Mouse (Mus musculus) MEL (cell line): ENCODE data around the gene Ephb2. TPM values are rescaled to one million over a fixed set of nuclear protein-coding genes. Genes with fewer than 3 reads are reported as not detected.

Experiments used
- DNase-seq: peaks from one replicate; pipeline ENCODE4 v3.0.0; 2011; ENCODE audit warnings: low read depth, low spot score
- H3K27ac ChIP-seq: 2 replicates; pipeline ENCODE4 v1.5.1; 2012; ENCODE audit warnings: low read depth, mild to moderate bottlenecking, control low read depth, low read length, moderate library complexity; ENCODE audit not compliant: control insufficient read depth
- H3K27me3 ChIP-seq, 2 experiments: fragments of 150-350 bp in 1 of 2; sonication (generic) in 1 of 2; 2 replicates each; pipeline ENCODE4 v1.6.1; 2012; ENCODE audit warnings: low read length in 2 of 2, mild to moderate bottlenecking in 2 of 2, improper control_type of control experiment in 1 of 2, moderate library complexity in 1 of 2; ENCODE audit not compliant: insufficient read depth in 2 of 2, control insufficient read depth in 1 of 2
- H3K36me3 ChIP-seq, 2 experiments: 2 replicates each; pipeline ENCODE4 v1.6.1; 2012 to 2014; ENCODE audit warnings: low read length in 2 of 2, improper control_type of control experiment in 1 of 2, inconsistent platforms in 1 of 2, mild to moderate bottlenecking in 1 of 2; ENCODE audit not compliant: insufficient read depth in 2 of 2, control insufficient read depth in 1 of 2
- H3K4me1 ChIP-seq, 2 experiments: fragments of 150-350 bp in 1 of 2; sonication (generic) in 1 of 2; 2 replicates each; pipeline ENCODE4 v1.6.1; 2012; ENCODE audit warnings: low read length in 2 of 2, improper control_type of control experiment in 1 of 2, mild to moderate bottlenecking in 1 of 2; ENCODE audit not compliant: insufficient read depth in 2 of 2, control insufficient read depth in 1 of 2
- H3K4me3 ChIP-seq, 2 experiments: fragments of 150-350 bp in 1 of 2; sonication (generic) in 1 of 2; 2 replicates each; pipeline ENCODE4 v1.5.1; 2012; ENCODE audit warnings: low read depth in 2 of 2, low read length in 2 of 2, mild to moderate bottlenecking in 2 of 2, moderate library complexity in 2 of 2, control low read depth in 1 of 2, improper control_type of control experiment in 1 of 2; ENCODE audit not compliant: control insufficient read depth in 1 of 2, insufficient read depth in 1 of 2
- H3K79me2 ChIP-seq: 2 replicates; pipeline ENCODE4 v1.6.1; 2012; ENCODE audit warnings: mild to moderate bottlenecking, low read length, moderate library complexity; ENCODE audit not compliant: control insufficient read depth, poor library complexity, insufficient read depth
- H3K9ac ChIP-seq: 2 replicates; pipeline ENCODE4 v1.6.1; 2012; ENCODE audit warnings: low read depth, mild to moderate bottlenecking, control low read depth, low read length, moderate library complexity; ENCODE audit not compliant: control insufficient read depth, poor library complexity, severe bottlenecking
- H3K9me3 ChIP-seq: fragments of 150-350 bp; sonication (generic); replicated peaks from 2 replicates; pipeline ENCODE4 v1.6.1; 2012; ENCODE audit warnings: mild to moderate bottlenecking, low read length, improper control_type of control experiment, moderate library complexity; ENCODE audit not compliant: insufficient read depth
- CTCF ChIP-seq, 3 experiments: IDR thresholded peaks in 2 of 3; conservative IDR thresholded peaks in 1 of 3; 2 replicates each; pipeline ENCODE4 v1.5.1; 2011 to 2012; ENCODE audit warnings: low read length in 3 of 3, low read depth in 2 of 3, mild to moderate bottlenecking in 2 of 3, improper control_type of control experiment in 1 of 3, inconsistent platforms in 1 of 3, mixed read lengths in 1 of 3, moderate library complexity in 1 of 3; ENCODE audit not compliant: control insufficient read depth in 1 of 3, insufficient read depth in 1 of 3, poor library complexity in 1 of 3, severe bottlenecking in 1 of 3
- E2F4 ChIP-seq: IDR thresholded peaks from 2 replicates; pipeline ENCODE4 v1.6.1; 2011; ENCODE audit warnings: low read depth, low read length, improper control_type of control experiment, borderline replicate concordance
- EP300 ChIP-seq, 2 experiments: IDR thresholded peaks; 2 replicates each; pipeline ENCODE4 v1.6.1; 2011; ENCODE audit warnings: improper control_type of control experiment in 2 of 2, low read length in 2 of 2, low read depth in 1 of 2, mild to moderate bottlenecking in 1 of 2
- ETS1 ChIP-seq: IDR thresholded peaks from 2 replicates; pipeline ENCODE4 v1.6.1; 2012; ENCODE audit warnings: low read depth, mild to moderate bottlenecking, inconsistent platforms, low read length, improper control_type of control experiment, moderate library complexity
- GATA1 ChIP-seq: IDR thresholded peaks from 2 replicates; pipeline ENCODE4 v1.6.1; 2011; ENCODE audit warnings: low read depth, low read length, improper control_type of control experiment
- MAFK ChIP-seq: IDR thresholded peaks from 2 replicates; pipeline ENCODE4 v1.6.1; 2011; ENCODE audit warnings: low read depth, mild to moderate bottlenecking, low read length, improper control_type of control experiment, borderline replicate concordance
- MAZ ChIP-seq: IDR thresholded peaks from 2 replicates; pipeline ENCODE4 v1.6.1; 2012; ENCODE audit warnings: low read depth, mild to moderate bottlenecking, inconsistent platforms, low read length, improper control_type of control experiment
- MYC ChIP-seq: IDR thresholded peaks from 2 replicates; pipeline ENCODE4 v1.6.1; 2011; ENCODE audit warnings: low read depth, mild to moderate bottlenecking, low read length, improper control_type of control experiment, moderate library complexity
- POLR2A ChIP-seq, 2 experiments: IDR thresholded peaks; 2 replicates each; pipeline ENCODE4 v1.6.1; 2011 to 2012; ENCODE audit warnings: low read length in 2 of 2, mild to moderate bottlenecking in 2 of 2, control low read depth in 1 of 2, improper control_type of control experiment in 1 of 2, low read depth in 1 of 2, moderate library complexity in 1 of 2; ENCODE audit not compliant: control insufficient read depth in 1 of 2, insufficient read depth in 1 of 2, poor library complexity in 1 of 2
- POLR2AphosphoS2 ChIP-seq: IDR thresholded peaks from 2 replicates; pipeline ENCODE4 v1.6.1; 2011; ENCODE audit warnings: low read length, improper control_type of control experiment
- POLR2AphosphoS5 ChIP-seq: IDR thresholded peaks from 2 replicates; pipeline ENCODE4 v1.6.1; 2012; ENCODE audit warnings: low read depth, borderline replicate concordance, mild to moderate bottlenecking, inconsistent platforms, low read length, moderate library complexity, mixed read lengths
- RAD21 ChIP-seq: IDR thresholded peaks from 2 replicates; pipeline ENCODE4 v1.6.1; 2011; ENCODE audit warnings: mild to moderate bottlenecking, low read depth, low read length, improper control_type of control experiment
- SMC3 ChIP-seq: IDR thresholded peaks from 2 replicates; pipeline ENCODE4 v1.6.1; 2011; ENCODE audit warnings: low read depth, low read length, improper control_type of control experiment
- TAL1 ChIP-seq: IDR thresholded peaks from 2 replicates; pipeline ENCODE4 v1.6.1; 2012; ENCODE audit warnings: mild to moderate bottlenecking, inconsistent platforms, low read length, moderate library complexity, mixed read lengths
- TBP ChIP-seq: IDR thresholded peaks from 2 replicates; pipeline ENCODE4 v1.8.0; 2011; ENCODE audit warnings: low read depth, low read length, improper control_type of control experiment
- TCF12 ChIP-seq: IDR thresholded peaks from 2 replicates; pipeline ENCODE4 v1.6.1; 2014; ENCODE audit warnings: low read depth, mild to moderate bottlenecking, inconsistent platforms, low read length, improper control_type of control experiment, moderate library complexity
- ZMIZ1 ChIP-seq: IDR thresholded peaks from 2 replicates; pipeline ENCODE4 v1.6.1; 2012; ENCODE audit warnings: low read depth, mild to moderate bottlenecking, inconsistent platforms, low read length, improper control_type of control experiment, moderate library complexity
- polyA plus RNA-seq, 2 experiments: library from polyadenylated mRNA; stranded (reverse) in 1 of 2; unstranded in 1 of 2; fragments of >175 nt in 1 of 2; fragments of >200 nt in 1 of 2; gene quantifications; 2 replicates each; pipeline versions ENCODE4 v1.2.1 to v1.2.4; 2012; ENCODE audit warnings: low replicate concordance in 2 of 2, low read depth in 1 of 2; ENCODE audit not compliant: insufficient read length in 2 of 2, insufficient read depth in 1 of 2, missing spikeins in 1 of 2
- total RNA-seq: library from RNA; depleted of rRNA; stranded (reverse); fragments of 300-350 nt; gene quantifications from 2 replicates; pipeline ENCODE4 v1.2.3, GENCODE M21; 2012

Ephb2 gene
- total and polyA plus RNA-seq, 3 experiments = 1.9 to 4.1 TPM; not detected in 1

DNA sequence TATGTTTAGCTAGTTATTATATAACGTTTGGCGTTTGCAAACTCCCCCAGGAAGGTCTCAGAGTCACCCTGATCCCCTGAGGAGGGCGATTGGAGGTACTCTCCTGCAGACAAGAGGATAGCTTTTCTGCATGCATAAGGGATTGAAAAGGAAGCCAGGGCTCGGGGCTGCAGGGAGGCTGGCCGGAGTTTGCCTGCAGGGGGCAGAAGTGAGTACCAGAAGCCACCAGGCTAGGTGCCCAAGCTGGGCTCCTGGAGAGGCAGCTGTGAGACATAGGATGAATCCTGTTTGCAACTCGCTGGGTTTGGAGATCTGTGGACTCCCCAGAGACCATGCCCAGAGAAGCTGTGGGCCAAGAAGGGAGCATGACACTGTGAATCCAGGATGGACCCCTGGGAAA is 19.3 kb upstream of the Ephb2 start:
- DNase-seq = no peak
- no peaks in the 10 kb centered on the region for H3K36me3 ChIP-seq
- TF ChIP-seq ETS1 (no peak), SMC3 (peak; percentile 23), CTCF (IDR thresholded peaks at IDR 0.05 in 2 of 3, conservative IDR thresholded peaks at IDR 0.05 in 1 of 3; ENCODE audit: control insufficient read depth in 1 of 3, insufficient read depth in 1 of 3, low read depth in 2 of 3, low read length in 3 of 3, poor library complexity in 1 of 3, severe bottlenecking in 1 of 3) (peak; percentile 24 to 64 (median 38); a peak in 5 of 6 replicates)

GRCm38 (mm10) chr4:136852989-136853388 is 17.2 kb upstream of the Ephb2 start:
- Histone ChIP-seq H3K27me3 (no peaks in the 10 kb centered on the region; a peak in 1 of 4 replicates), H3K79me2 (no peaks in the 10 kb centered on the region), H3K4me1 (no peaks in the 10 kb centered on the region), H3K36me3 (no peaks in the 10 kb centered on the region), H3K9me3 (no peaks in the 10 kb centered on the region), H3K9ac (no peak overlapping the region), H3K27ac (no peak overlapping the region), H3K4me3 (no peak overlapping the region)
- DNase-seq = no peak
- no peak for TF ChIP-seq E2F4
- no peak for TF ChIP-seq MAFK
- no peak for TF ChIP-seq POLR2AphosphoS5
- no peak for TF ChIP-seq MYC
- no peak for TF ChIP-seq TBP
- TF ChIP-seq CTCF (IDR thresholded peaks at IDR 0.05 in 2 of 3, conservative IDR thresholded peaks at IDR 0.05 in 1 of 3; ENCODE audit: control insufficient read depth in 1 of 3, insufficient read depth in 1 of 3, low read depth in 2 of 3, low read length in 3 of 3, poor library complexity in 1 of 3, severe bottlenecking in 1 of 3) = no peak
- TF ChIP-seq RAD21 = no peak
- TF ChIP-seq TCF12 = no peak
- no peak for TF ChIP-seq EP300 (IDR thresholded peaks at IDR 0.05; ENCODE audit: low read depth in 1 of 2, low read length in 2 of 2)
- no peak for TF ChIP-seq POLR2A (IDR thresholded peaks at IDR 0.05; ENCODE audit: control insufficient read depth in 1 of 2, insufficient read depth in 1 of 2, low read depth in 1 of 2, low read length in 2 of 2, poor library complexity in 1 of 2)
- TF ChIP-seq GATA1 = no peak
- no peak for TF ChIP-seq ZMIZ1
- TF ChIP-seq TAL1 = no peak
- TF ChIP-seq MAZ = no peak
- TF ChIP-seq POLR2AphosphoS2 = no peak

More for the DNA sequence above, 19.3 kb upstream of the Ephb2 start:
- Histone ChIP-seq H3K4me1 (no peaks in the 10 kb centered on the region), H3K79me2 (no peaks in the 10 kb centered on the region), H3K9ac (no peak overlapping the region), H3K27ac (no peak overlapping the region), H3K9me3 (no peaks in the 10 kb centered on the region), H3K4me3 (no peak overlapping the region), H3K27me3 (no peaks in the 10 kb centered on the region; a peak in 1 of 4 replicates)
